Mouse (Mus musculus): Measurements from ENCODE around the gene Ccnl1. TPM values are rescaled to one million over a fixed set of nuclear protein-coding genes. Genes with fewer than 3 reads are reported as not detected.

Gene Ccnl1
- total and polyA plus RNA-seq, 3 experiments, result 20.1 to 56.5 TPM; not detected in 1

GRCm38 (mm10) chr3:65969196-65969595 is 11.1 kb upstream of the Ccnl1 start (continued):
- TF ChIP-seq BHLHE40 (IDR thresholded peaks at IDR 0.05; ENCODE audit: borderline replicate concordance, low read depth, low read length), result no peak
- TF ChIP-seq ELF1 (IDR thresholded peaks at IDR 0.05; ENCODE audit: low read depth, low read length), result no peak
- no peak for TF ChIP-seq KAT2A (conservative IDR thresholded peaks at IDR 0.05; ENCODE audit: low read depth, low read length)
- TF ChIP-seq EP300 (IDR thresholded peaks at IDR 0.05; ENCODE audit: low read depth in 1 of 2, low read length in 2 of 2), result peak in 1 of 2 experiments; percentile 73; a peak in 2 of 4 replicates
- TF ChIP-seq CTCF (IDR thresholded peaks at IDR 0.05 in 2 of 3, conservative IDR thresholded peaks at IDR 0.05 in 1 of 3; ENCODE audit: control insufficient read depth in 1 of 3, insufficient read depth in 1 of 3, low read depth in 2 of 3, low read length in 3 of 3, poor library complexity in 1 of 3, severe bottlenecking in 1 of 3), result no peak
- no peak for TF ChIP-seq NRF1 (IDR thresholded peaks at IDR 0.05; ENCODE audit: insufficient read depth, low read depth, low read length, poor library complexity, severe bottlenecking)
- peak; percentile 64 for TF ChIP-seq GATA1 (IDR thresholded peaks at IDR 0.05; ENCODE audit: low read depth, low read length)
- TF ChIP-seq ZC3H11A (IDR thresholded peaks at IDR 0.05; ENCODE audit: low read depth, low read length), result no peak
- TF ChIP-seq MYB (IDR thresholded peaks at IDR 0.05; ENCODE audit: low read depth, low read length), result no peak
- no peak for TF ChIP-seq ZKSCAN1 (IDR thresholded peaks at IDR 0.05; ENCODE audit: low read depth, low read length)
- 0 out of 2 replicates have a peak, but pooled peaks have one; percentile 24 for TF ChIP-seq ETS1 (IDR thresholded peaks at IDR 0.05; ENCODE audit: low read depth, low read length)
- TF ChIP-seq ZMIZ1 (IDR thresholded peaks at IDR 0.05; ENCODE audit: low read depth, low read length), result no peak
- no peak for TF ChIP-seq E2F4 (IDR thresholded peaks at IDR 0.05; ENCODE audit: borderline replicate concordance, low read depth, low read length)
- TF ChIP-seq SIN3A (IDR thresholded peaks at IDR 0.05; ENCODE audit: low read length), result no peak
- TF ChIP-seq TAL1 (IDR thresholded peaks at IDR 0.05; ENCODE audit: low read length), result peak; percentile 71
- TF ChIP-seq HCFC1 (IDR thresholded peaks at IDR 0.05; ENCODE audit: low read depth, low read length), result no peak

GRCm38 (mm10) chr3:65966360-65966759 is 8.3 kb upstream of the Ccnl1 start:
- Histone ChIP-seq H3K79me2 (ENCODE audit: control insufficient read depth, insufficient read depth, low read length, poor library complexity) (no peaks in the 10 kb centered on the region), H3K9ac (ENCODE audit: control insufficient read depth, low read depth, low read length, poor library complexity, severe bottlenecking) (no peak overlapping the region), H3K9me3 (replicated peaks; ENCODE audit: insufficient read depth, low read length) (no peaks in the 10 kb centered on the region), H3K36me3 (ENCODE audit: control insufficient read depth in 1 of 2, insufficient read depth in 2 of 2, low read length in 2 of 2) (peaks cover 0 to 18% of the 10 kb centered on the region in 2 experiments; a peak in 2 of 4 replicates), H3K27ac (ENCODE audit: control insufficient read depth, low read depth, low read length) (no peak overlapping the region), H3K4me3 (ENCODE audit: control insufficient read depth in 1 of 2, insufficient read depth in 1 of 2, low read depth in 2 of 2, low read length in 2 of 2) (no peak overlapping the region), H3K4me1 (ENCODE audit: control insufficient read depth in 1 of 2, insufficient read depth in 2 of 2, low read length in 2 of 2) (peaks cover 10 to 25% of the 10 kb centered on the region in 2 experiments), H3K27me3 (ENCODE audit: control insufficient read depth in 1 of 2, insufficient read depth in 2 of 2, low read length in 2 of 2) (no peaks in the 10 kb centered on the region)
- no peak for TF ChIP-seq ZC3H11A (IDR thresholded peaks at IDR 0.05; ENCODE audit: low read depth, low read length)
- TF ChIP-seq ELF1 (IDR thresholded peaks at IDR 0.05; ENCODE audit: low read depth, low read length), result no peak
- no peak for TF ChIP-seq GATA1 (IDR thresholded peaks at IDR 0.05; ENCODE audit: low read depth, low read length)
- TF ChIP-seq MXI1 (IDR thresholded peaks at IDR 0.05; ENCODE audit: low read depth, low read length), result no peak
- TF ChIP-seq TBP (IDR thresholded peaks at IDR 0.05; ENCODE audit: low read depth, low read length), result no peak
- TF ChIP-seq MYB (IDR thresholded peaks at IDR 0.05; ENCODE audit: low read depth, low read length), result no peak
- TF ChIP-seq SIN3A (IDR thresholded peaks at IDR 0.05; ENCODE audit: low read length), result no peak
- TF ChIP-seq POLR2AphosphoS5 (IDR thresholded peaks at IDR 0.05; ENCODE audit: borderline replicate concordance, low read depth, low read length), result no peak
- TF ChIP-seq RCOR1 (IDR thresholded peaks at IDR 0.05; ENCODE audit: low read depth, low read length), result no peak
- TF ChIP-seq KAT2A (conservative IDR thresholded peaks at IDR 0.05; ENCODE audit: low read depth, low read length), result no peak
- no peak for TF ChIP-seq ZMIZ1 (IDR thresholded peaks at IDR 0.05; ENCODE audit: low read depth, low read length)
- TF ChIP-seq BHLHE40 (IDR thresholded peaks at IDR 0.05; ENCODE audit: borderline replicate concordance, low read depth, low read length), result no peak
- TF ChIP-seq POLR2AphosphoS2 (IDR thresholded peaks at IDR 0.05; ENCODE audit: low read length), result no peak
- no peak for TF ChIP-seq USF2 (IDR thresholded peaks at IDR 0.05; ENCODE audit: borderline replicate concordance in 1 of 2, insufficient read depth in 1 of 2, low read depth in 1 of 2, low read length in 2 of 2)
- no peak for TF ChIP-seq CHD2 (IDR thresholded peaks at IDR 0.05; ENCODE audit: low read length)
- no peak for TF ChIP-seq GABPA (IDR thresholded peaks at IDR 0.05; ENCODE audit: low read depth, low read length)
- no peak for TF ChIP-seq NELFE (IDR thresholded peaks at IDR 0.05; ENCODE audit: low read depth, low read length)
- TF ChIP-seq ZNF384 (IDR thresholded peaks at IDR 0.05; ENCODE audit: low read depth, low read length), result no peak
- DNase-seq (ENCODE audit: low read depth, low spot score), result no peak
